Mouse (Mus musculus) v-Abl transformed pro-B cells (cell line): ENCODE data around the gene Lgi4.

Source experiments
- in situ Hi-C, 2 experiments: fragments of 400-800 bp; cut with MboI; formaldehyde crosslinking; loops; one replicate each; pipeline ENCODE4 v1.15.1; 2025; ENCODE audit not compliant: unreplicated experiment in 2 of 2

Gene Lgi4

GRCm38 (mm10) chr7:31050921-31051320 lies 8.2 kb upstream of the Lgi4 start:
- in situ Hi-C loops: loop anchor here in 1 of 2 experiments (5.0 kb wide), 1 partner anchor 54 kb away; no protein-coding TSS in a partner anchor

GRCm38 (mm10) chr7:31051321-31052021 lies 7.7 kb upstream of the Lgi4 start, which contains the start of gene Fxyd7:
TSS of gene Fxyd7 (minus strand) at chr7:31051467.
- in situ Hi-C loops: loop anchor here in 1 of 2 experiments (5.0 kb wide), 1 partner anchor 54 kb away; no protein-coding TSS in a partner anchor

- in situ Hi-C loops: loop anchor here in 1 of 2 experiments (5.0 kb wide), 1 partner anchor 55 kb away; no protein-coding TSS in a partner anchor
Observed at GRCm38 (mm10) chr7:31052251-31052635, 6.9 kb upstream of the Lgi4 start.

- in situ Hi-C loops: loop anchor here in 1 of 2 experiments (5.0 kb wide), 1 partner anchor 56 kb away; no protein-coding TSS in a partner anchor
Observed at GRCm38 (mm10) chr7:31052636-31053434, 6.3 kb upstream of the Lgi4 start.

- in situ Hi-C loops: loop anchor here in 1 of 2 experiments (5.0 kb wide), 1 partner anchor 57 kb away; no protein-coding TSS in a partner anchor
Observed at GRCm38 (mm10) chr7:31053882-31054447, 5.2 kb upstream of the Lgi4 start.

- in situ Hi-C loops: loop anchor here (5.0 kb wide), 3 partner anchors 43 to 123 kb away; no protein-coding TSS in a partner anchor
Observed at GRCm38 (mm10) chr7:31054661-31055320, 4.4 kb upstream of the Lgi4 start.

- in situ Hi-C loops: loop anchor here (5.0 kb wide), 2 partner anchors 42 to 122 kb away; no protein-coding TSS in a partner anchor
Observed at GRCm38 (mm10) chr7:31055354-31055824, 3.8 kb upstream of the Lgi4 start.

GRCm38 (mm10) chr7:31055883-31056282 lies 3.3 kb upstream of the Lgi4 start:
- in situ Hi-C loops: loop anchor here (5.0 kb wide), 2 partner anchors 41 to 121 kb away; no protein-coding TSS in a partner anchor

GRCm38 (mm10) chr7:31056448-31056847 lies 2.7 kb upstream of the Lgi4 start:
- in situ Hi-C loops: loop anchor here (5.0 kb wide), 2 partner anchors 41 to 121 kb away; no protein-coding TSS in a partner anchor

GRCm38 (mm10) chr7:31057071-31057470 lies 2.1 kb upstream of the Lgi4 start, which contains the start of gene Fxyd1:
TSS of gene Fxyd1 (minus strand) at chr7:31057199.
- in situ Hi-C loops: loop anchor here (5.0 kb wide), 2 partner anchors 40 to 120 kb away; no protein-coding TSS in a partner anchor

GRCm38 (mm10) chr7:31057730-31058129 lies 1.4 kb upstream of the Lgi4 start:
- in situ Hi-C loops: loop anchor here (5.0 kb wide), 2 partner anchors 40 to 120 kb away; no protein-coding TSS in a partner anchor

GRCm38 (mm10) chr7:31058211-31058610 lies 931 bp upstream of the Lgi4 start:
- in situ Hi-C loops: loop anchor here (5.0 kb wide), 2 partner anchors 39 to 119 kb away; no protein-coding TSS in a partner anchor

GRCm38 (mm10) chr7:31059919-31060620 lies 928 bp downstream of the Lgi4 start:
- in situ Hi-C loops: loop anchor here (5.0 kb wide), 2 partner anchors 37 to 117 kb away; no protein-coding TSS in a partner anchor

- in situ Hi-C loops: no loop called here
Observed at GRCm38 (mm10) chr7:31060621-31061010, 1.5 kb downstream of the Lgi4 start.

- in situ Hi-C loops: no loop called here
Observed at GRCm38 (mm10) chr7:31063074-31063560, 4.0 kb downstream of the Lgi4 start.

- in situ Hi-C loops: no loop called here
Observed at GRCm38 (mm10) chr7:31067836-31068235, 8.7 kb downstream of the Lgi4 start.

GRCm38 (mm10) chr7:31069491-31069890 lies 10.3 kb downstream of the Lgi4 start:
- in situ Hi-C loops: no loop called here

- in situ Hi-C loops: no loop called here
Observed at GRCm38 (mm10) chr7:31070324-31070723, 11.2 kb downstream of the Lgi4 start.

- in situ Hi-C loops: no loop called here
Observed at GRCm38 (mm10) chr7:31072326-31072725, 13.2 kb downstream of the Lgi4 start.
